Mouse (Mus musculus) Muller cell, postnatal 12 days (primary cell): Measurements from ENCODE around the gene Irf2bpl.

Source experiments
- DNase-seq: peaks from one replicate; pipeline ENCODE4 v3.0.0-alpha.2; 2015; ENCODE audit errors: inconsistent ontology term

Gene Irf2bpl

DNA sequence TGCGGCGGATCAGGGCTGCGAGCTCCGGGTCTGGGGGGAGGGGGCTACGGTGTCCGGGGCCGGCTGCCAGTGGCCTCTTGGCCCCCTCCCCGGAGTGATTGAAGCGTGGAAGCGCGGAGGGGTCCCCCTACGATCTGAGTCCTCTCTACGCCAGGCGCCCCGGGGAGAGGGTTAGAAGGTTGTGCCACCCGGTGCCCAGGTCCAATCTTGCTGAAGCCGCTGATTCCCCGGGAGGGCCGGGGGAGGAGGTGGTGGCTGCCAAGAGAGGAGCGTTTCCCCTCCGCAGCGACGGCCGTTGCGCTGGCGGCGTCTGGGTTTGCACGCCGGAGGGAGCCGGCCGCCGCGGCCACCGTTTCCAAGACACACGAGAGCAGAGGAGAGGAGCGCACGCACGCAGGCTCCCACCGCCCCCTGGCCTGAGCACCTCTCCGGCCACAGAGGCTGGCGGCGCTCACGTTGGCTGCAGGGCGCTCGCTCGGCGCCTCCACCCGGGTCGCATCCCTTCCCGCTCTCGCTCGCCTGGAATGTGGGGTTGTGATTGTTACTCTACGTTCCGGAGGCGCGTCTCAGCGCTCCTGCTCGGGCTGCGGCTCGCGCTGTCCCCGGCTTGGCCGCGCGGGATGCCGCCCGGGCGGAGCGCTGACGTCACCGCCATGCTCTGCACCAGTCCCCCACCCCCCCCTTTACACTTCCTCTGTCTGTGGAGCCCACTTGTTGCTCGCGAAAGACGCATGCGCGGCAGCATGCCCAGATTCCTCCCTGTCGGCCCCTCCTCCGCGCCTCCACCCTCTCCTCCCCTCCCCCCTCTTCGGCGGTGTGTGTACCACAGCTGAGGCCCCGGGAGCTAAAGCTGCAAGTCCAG is at the start of gene Irf2bpl:
Gene Irf2bpl, minus strand, starts transcription at position 602 of the 862 bp plus-strand sequence.
- DNase-seq: peak; percentile 100

DNA sequence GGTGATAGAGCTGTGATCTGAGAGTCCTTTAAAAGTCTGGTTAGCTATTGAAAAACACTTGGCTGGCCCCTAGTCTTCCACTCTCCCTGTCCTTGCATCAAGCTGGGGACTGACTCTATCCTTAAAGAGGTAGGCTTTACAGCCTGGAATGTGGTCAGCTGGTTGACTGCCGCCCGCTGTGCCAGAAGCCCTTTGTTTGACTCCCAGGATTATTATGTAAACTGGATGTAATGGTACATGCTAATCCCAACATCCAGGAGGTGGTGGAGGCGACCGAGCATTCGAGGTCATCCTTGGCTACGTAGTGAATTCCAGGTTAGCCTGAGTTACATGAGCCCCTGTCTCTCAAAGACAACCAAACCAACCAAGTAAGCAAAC is 48.0 kb upstream of the Irf2bpl start:
- DNase-seq: no peak

DNA sequence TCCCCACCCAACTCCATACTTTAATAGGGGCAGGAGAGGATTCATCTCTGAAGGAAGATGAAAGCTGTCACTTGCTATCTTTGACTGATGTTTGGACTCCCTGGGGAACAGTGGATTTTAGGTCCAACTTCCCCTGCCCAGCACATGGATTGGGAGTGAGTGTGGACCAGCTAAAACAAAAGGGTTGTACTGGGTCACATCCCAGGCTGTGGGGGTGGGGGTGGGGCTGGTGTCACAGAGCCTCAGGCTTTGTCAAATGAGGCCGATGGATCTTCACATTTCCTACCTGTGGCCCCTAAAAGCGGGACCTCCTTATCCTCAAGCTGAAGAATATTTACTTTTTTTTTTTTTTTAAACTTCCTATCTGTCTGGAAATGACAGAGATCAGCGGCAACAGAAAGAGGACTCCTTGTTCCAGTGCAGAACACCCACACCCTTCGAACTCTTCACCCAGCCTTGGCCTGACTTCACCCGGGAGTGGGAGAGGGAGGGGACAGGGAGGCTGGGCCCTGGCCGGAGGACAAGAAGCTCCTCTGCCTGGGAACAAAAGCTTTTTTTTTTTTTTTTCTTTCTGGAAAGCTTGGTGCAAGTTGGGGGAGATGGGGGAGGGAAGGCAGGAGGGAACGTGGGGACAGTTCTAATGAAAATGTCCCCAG is 47.4 kb upstream of the Irf2bpl start:
- DNase-seq: peak; percentile 94

DNA sequence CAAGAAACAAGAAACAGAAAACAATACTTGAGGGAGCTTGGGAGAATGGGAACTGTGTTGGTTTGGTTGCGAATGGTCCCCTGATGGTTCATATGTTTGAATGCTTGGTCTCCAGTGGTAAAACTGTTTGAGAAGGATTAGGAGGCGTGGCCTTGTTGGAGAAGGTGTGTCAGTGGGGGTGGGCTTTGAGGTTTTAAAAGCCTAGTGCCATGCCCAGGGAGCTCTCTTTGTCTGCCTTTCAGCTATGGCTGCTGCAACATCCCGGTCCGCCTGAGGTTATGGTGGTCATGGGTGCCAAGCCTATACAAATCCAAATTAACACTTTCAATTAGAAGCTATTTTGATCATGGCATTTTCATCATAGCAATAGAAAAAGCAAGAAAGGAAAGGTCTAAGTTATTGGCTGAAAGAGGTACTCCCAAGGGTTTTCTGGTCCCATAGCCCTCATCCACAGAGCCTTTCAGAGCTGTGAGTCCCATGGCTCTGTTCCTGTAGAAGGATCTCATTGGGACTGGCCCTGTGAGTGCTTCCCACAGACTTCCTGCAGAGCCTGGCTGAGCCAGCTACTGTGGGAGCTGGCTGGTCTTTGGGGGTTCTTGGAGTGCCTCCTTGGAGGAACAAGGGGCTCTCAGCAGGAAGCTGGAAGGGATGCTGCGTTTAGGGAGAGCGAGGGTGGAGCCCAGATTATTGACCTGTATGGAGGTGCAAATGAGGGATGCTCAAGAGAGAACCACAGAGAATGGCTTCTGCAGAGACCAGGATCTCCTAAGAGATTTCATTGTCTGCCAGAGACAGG is 46.5 kb upstream of the Irf2bpl start:
- DNase-seq: no peak

DNA sequence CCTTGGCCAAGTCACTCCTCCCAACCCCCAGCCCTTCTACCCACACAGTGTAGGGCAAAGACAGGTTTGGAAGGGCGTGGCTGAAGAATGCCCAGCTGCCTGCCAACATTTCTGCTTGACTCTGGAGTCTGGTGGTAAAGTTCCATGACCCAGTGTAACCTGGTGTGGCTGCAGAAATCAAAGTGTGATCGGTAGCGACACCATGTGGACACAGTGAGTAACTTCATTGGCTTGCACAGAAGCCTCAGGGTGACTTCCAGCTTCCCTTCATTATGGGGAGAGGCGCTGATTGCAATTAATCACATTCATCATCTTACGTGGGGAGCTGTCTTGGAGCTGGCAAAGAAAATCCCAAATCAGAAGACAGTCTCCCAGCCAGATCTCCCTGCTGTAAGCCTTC is 39.2 kb upstream of the Irf2bpl start:
- peak; percentile 71 for DNase-seq

DNA sequence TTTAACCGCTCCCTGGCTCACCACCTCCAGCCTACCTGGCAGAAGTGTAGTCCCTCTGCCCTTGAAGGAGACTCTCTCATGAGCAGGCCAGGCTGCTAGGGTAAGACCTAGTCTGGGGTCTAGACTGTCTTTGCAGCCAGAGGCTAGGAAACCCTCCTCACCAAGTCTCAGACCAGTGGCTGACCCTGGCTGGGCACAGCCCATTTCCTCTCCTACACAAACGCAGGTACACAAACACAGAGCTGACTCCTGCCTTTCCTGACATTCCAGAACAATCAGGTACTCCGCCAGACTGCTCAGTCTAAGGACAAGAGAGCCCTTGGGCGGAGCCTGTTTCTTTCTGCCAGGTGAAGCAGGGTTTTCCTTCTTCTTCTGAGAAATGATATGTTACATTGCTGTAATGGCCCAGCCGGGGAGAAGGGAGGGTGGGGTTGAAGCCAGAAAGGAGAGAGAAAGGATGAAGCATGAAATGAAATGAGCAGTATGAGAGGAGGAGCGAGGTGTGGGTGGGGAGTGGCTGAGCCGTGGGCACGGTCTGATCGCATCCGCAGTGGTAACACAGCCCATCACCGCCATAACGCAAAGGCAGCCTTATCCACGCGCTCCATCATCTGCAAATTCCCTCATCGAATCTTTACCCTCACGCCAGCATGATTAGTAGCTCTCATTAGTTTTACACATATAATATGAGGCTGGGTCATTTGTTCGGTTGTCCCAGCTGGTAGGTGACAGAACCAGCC is 34.6 kb upstream of the Irf2bpl start:
- no peak for DNase-seq

DNA sequence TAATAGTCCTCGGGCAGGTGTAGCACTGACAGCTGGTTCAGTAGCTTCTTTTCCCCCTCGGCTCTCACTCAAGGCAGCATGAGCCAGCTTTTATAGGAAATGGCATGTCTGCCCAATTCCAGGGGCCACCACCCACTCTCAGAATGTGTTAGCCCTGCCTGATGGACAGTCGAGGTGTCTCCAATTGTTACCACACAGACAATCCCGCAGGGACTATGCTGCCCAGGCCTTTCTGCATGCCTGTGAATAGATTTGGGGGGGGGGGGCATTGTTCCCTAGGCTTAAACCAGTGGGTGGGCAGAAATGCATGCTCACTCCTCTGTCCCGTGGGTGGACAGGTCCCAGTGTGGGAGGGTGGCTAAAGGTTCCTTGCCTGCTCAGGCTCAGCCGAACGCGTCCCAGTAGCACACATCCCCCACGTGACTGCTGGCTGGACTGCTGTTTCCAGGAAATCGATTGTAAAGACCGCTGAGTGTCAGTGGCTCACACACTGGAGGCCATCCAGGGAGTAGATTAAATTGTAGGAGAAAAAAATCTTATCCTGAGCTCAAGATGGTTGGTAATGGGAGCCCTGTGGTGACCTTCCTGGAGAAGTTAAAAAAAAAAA is 33.9 kb upstream of the Irf2bpl start:
- peak; percentile 57 for DNase-seq

DNA sequence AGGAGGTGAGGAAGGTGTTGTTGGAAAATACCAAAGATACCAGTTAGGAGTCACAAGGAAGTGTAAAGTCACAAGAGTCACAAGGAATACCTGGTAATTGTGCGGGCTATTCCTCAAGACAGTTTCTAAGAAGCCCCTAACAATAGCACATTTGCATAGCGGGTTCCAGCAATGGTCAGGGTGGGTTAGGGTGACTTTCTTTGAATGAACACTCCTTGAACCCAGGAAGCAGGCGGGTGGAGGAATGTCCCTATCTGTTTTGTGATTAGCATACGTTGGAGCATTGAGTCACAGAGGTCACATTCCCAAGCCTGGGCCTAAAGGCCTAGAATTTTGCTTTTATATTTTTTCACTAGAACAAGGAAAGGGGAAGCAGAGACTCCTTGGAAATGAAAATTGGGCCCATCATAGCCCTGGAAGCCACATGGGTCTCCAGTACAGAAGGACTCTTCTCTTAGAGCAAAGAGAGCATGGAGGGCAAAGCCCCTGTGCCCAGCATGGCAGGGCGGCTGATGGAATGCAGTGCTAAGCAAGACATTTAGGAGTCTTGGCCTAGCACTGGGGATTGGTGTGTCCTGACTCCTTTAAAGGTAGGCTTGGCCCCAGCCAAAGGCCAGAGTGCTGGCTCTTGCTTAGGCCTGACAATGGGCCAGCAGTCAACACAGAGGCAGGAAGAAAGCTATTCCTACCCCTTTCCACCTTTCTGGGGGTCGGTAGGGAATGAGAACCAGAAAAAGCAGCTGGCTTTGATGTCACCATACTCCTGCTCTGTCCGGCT is 32.4 kb upstream of the Irf2bpl start:
- DNase-seq: no peak

DNA sequence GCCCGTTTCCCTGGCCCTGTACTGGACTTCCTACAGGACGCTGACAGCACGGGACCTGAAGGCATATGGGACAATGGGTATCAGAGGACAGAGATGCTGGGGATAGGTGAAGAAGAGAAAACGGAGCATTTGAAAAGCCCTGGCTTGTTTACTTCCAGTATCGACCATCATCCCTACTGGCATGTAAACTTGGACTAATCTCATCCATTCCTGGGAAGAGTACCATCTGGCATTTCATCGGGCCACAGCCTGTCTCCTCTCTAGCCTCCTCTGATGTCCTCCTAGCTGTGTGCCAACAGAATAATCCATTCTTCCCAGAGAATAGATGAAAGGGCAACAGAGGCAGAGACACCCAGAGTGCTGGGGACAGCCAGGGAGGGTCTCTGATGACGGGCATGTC is 31.0 kb upstream of the Irf2bpl start:
- DNase-seq: no peak

DNA sequence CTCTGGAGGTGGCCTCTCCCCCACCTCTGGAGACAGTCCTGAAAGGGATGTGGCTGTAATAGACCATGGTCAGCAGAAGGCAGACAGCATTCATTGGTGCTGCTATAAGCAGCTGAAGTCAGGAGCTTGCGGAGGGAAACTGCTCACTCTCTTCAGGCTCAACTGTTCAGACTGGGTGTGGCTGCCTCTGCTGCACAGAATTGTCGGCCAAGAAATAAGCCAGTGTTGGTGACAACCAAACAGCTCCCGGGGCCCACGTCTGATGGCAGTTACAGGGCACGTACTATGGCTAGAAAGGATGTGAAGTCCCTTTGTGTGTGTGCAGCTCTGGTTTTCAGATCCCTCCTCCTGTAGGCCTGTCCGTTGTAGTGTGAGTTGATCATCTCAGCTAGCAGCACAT is 30.2 kb upstream of the Irf2bpl start:
- no peak for DNase-seq

DNA sequence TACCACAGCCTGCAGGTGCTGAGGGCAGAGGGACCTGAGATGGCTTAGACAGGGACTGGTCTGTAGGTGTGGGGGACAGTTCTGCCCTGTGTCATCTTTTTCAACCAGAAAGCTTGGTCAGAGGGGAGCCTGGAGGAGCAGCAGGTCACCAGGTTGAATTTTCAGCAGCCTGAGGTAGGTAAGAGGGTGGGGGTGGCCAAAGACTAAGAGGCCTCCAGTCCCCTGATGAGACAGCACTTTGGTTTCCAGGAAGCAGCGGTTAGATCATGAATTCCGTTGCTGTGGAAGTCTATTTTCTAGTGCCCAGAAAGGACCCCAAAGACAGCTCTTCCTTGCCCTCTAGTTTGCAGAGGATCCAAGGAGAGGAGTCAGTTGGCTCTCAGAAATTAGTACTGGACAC is 29.8 kb upstream of the Irf2bpl start:
- DNase-seq: no peak

DNA sequence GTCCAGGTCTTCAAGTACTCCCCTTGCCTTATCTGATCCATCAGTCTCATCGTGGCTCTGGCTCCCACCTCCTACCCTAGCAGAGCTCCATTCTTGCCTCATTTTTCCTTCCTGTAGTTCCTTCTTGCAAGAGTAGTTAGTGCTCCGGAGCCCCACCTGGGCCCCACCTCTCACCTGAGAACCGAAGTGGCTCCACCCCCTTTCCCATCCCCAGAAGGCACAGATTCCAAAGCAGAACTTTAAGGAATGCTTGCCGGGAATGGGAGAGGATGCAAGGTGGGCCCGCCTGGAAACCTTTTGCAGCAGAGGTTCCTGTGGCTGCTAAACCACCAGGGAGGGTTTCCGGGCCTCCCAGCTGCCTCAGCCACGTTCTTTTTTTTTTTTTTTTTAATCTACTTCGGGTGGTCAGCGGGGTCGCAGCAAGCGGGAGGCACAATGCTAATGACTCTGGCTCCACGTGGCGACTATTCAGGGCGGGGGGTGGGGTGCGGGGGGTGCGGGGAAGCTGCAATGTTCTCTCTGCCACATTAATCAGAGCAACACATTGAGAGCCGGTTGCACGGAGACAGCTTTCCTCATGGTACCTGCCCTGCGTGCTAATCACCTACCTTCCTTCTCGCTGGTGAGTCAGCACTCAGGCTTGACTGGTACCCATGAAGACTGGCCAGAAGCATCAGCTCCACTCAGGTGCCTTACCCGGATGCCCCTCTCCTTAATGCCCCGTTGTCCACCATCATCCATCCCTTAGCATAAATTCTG is 27.9 kb upstream of the Irf2bpl start:
- no peak for DNase-seq

DNA sequence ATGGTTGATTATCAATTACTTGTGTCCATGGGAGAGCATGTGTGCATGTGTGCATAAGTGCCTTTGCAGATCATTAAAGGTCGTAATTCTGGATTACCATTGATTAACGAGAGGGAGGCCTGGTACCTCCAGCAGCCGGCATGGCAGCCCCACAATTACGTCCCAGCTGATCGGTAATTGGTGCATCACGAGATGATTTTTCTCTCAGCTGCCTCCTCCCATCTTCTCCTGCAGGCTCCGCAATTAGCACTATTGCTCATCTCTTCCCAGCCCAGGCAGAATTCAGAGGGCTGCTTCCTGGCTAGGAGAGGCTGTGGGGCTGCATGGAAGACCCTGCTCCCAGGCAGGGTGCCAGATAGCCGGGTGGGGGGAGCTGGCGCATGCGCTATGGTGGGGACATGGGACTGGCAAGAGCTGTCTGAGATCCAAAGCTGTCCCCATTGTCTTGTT is 26.9 kb upstream of the Irf2bpl start:
- no peak for DNase-seq

DNA sequence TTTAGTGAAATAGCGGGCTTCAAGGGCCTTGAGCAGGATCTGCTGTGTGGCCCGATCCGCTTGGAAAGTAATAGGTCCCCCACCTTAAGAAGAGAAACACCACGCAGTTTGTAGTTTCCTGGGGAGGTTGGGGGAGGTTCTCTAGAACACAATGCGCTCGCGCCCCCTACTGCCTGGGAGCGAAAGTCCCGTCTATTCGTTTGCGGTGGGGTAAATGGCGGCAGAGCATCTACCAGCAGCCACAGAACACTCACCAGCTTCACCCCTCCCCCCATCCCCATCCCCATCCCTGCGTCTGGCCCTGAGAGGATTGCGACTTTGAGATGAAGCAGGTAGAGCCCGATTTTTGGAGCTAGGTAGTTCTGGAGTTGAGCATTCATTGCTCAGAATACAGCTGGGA is 21.8 kb upstream of the Irf2bpl start:
- DNase-seq: peak; percentile 81

DNA sequence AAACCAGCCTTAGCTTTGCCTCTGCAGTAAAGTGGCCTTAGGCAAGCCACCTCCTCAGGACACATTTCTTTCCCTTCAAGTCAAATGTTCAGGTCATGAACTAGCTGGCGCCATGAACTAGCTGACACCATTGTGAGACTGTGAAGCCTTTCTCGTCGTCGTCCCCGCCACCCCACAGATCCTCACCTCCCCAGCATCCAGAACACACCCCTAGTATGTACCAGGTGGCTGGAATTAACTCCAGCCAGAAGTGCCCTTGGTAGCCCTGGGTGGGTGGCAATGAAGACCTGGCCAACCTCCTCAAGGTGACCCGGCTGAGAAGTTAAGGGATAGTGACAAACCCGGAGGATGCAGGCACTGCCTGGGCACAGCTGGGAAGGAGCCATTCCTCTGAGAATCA is 21.3 kb upstream of the Irf2bpl start:
- no peak for DNase-seq

DNA sequence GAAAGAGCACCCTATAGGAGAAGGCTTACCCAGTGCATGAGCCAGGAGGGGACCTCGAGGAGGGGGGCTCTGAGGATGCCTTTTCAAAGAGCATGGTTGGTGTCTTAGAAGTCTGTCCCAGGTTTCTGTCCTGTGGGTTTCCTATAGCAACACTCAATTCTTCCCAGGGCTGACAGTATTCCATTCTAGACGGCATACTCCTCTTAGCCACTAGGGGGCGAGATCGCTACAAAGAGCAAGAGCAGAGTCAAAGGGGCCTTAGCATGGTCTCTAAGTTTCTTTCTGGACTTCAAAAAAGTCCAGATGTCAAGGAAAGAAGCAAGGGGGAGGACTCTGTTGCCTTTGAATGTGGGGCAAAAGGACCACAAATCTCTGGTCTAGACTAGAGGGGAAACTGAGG is 20.6 kb upstream of the Irf2bpl start:
- no peak for DNase-seq

DNA sequence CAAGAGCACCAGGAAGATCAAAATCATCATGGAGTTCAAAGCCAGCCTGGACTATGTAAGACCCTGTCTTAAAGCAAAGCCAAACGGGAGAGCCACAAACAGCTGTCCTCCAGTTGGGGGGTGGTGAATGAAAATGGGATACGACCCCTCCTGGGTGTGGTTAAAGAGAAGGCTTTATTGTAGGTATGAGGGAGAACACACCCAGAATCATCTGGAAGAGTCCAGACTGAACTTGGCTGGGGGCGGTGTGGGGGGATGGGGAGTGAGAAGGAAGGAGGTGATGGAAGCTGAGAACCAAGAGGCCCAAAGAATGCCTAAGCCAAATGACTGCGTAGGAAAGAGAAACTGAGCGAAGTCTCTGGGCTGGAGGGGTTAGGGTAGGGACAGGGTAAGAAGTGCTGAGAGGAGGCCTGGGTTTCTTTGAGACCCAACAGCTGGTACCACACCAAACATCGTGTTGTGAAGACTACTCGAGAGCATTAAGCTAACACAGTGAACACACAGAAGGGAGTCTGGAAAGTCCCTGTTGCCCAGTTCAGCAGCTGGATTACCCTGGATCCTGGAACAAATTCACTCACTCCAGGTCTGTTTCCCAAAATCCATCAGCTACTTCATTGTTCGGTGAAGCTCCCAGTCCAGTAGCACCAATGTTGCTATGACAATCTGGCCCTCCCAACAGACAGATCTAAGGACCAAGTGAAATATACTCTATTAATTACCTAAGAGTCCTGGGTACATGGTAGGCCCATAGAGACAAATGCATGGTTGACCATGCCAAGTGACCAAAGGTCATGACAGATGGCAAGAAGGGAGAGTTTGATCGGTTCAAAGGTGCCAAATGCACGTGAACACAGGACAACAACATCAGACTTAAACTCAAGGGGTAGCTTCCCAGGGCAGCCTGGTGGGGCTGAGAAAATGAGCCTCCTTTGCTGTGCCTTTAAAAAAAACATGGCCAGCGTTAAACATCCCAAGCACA is 19.5 kb upstream of the Irf2bpl start:
- no peak for DNase-seq

DNA sequence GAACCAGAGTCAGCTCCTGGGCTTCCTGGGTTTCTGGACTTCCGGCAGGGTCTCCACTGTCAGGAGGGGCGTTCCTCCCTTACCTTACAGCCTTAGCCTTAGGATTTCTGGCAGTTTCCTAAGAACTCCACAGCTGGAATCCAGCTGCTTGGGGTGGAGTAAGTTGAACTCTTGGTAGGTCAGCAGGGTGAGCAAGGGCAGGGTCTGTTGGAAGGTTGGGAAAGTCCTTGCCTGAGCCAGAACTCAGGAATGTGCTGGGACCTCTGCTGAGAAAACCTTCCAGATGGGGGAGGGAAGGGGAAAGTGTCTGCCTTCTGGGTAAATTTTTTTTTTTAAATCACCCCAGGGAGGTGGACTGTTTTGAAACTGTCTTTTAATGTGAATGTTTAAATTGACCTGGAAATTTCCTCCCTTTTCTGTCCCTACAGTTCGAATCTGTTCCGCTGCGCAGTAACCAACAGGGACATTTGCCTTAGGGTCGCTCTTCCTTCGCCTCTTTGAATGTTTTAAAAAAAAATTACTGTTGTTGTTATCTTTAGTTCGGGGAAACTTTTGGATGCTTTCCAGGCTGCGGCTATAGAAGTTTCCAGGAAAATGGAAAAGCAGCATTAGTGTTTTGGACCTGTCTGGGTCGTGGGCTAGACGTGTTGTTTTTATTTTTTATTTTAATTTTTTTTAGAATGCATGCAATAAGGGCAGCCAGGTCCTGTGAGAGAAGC is 15.0 kb upstream of the Irf2bpl start:
- peak; percentile 14 for DNase-seq
